Mouse (Mus musculus) lung, postnatal 14 days (tissue): ENCODE results near the gene Myl4.

ENCODE experiments used
- DNase-seq: peaks from one replicate; pipeline ENCODE4 v3.0.0; 2021

The Myl4 gene

GRCm38 (mm10) chr11:104637010-104637409 is 86.5 kb downstream of the Myl4 start:
- no peak for DNase-seq

GRCm38 (mm10) chr11:104638006-104638405 is 87.5 kb downstream of the Myl4 start:
- no peak for DNase-seq

GRCm38 (mm10) chr11:104638906-104639305 is 88.4 kb downstream of the Myl4 start:
- DNase-seq, result no peak

- no peak for DNase-seq
These were observed 89.2 kb downstream of the Myl4 start for GRCm38 (mm10) chr11:104639634-104640033.

GRCm38 (mm10) chr11:104640894-104641293 is 90.4 kb downstream of the Myl4 start:
- DNase-seq, result no peak

- DNase-seq, result no peak
These were observed 92.8 kb downstream of the Myl4 start for GRCm38 (mm10) chr11:104643236-104643635.
